Mouse (Mus musculus) lung, adult 2 months (tissue): ENCODE results near the gene Copb2.

ENCODE experiments used
- CTCF ChIP-seq: fragments of 200-500 bp; IDR thresholded peaks from 2 replicates; pipeline ENCODE4 v1.5.1; 2011; ENCODE audit warnings: mild to moderate bottlenecking, low read length, control low read depth; ENCODE audit not compliant: insufficient read depth
- POLR2A ChIP-seq: fragments of 200-500 bp; IDR thresholded peaks from 2 replicates; pipeline ENCODE4 v1.6.1; 2011; ENCODE audit warnings: low read depth, mild to moderate bottlenecking, control low read depth, low read length, borderline replicate concordance; ENCODE audit errors: extremely low read depth

GRCm38 (mm10) chr9:98601837-98602359 lies 38.4 kb downstream of the Copb2 start:
- no peak for TF ChIP-seq CTCF
- no peak for TF ChIP-seq POLR2A
